ENCODE assay signal across 14 mouse cellular contexts in genomic region chr11:103404618-103405017, GRCm38 (mm10).
"Had no signal": no experiment of that assay in that cellular context is flagged by ENCODE, and none has a peak within 500 bp of the region (broad histone marks: within the 10 kb centered on the region; RNA-seq: fewer than 3 reads in every experiment).

No protein-coding gene starts in this region.

- H3K27ac ChIP-seq: layer of hippocampus, adult 2 months; limb, embryonic 13.5 days; midbrain, embryonic 10.5 days; neural tube, embryonic 15.5 days; stomach, embryonic 15.5 days had no signal

- H3K9ac ChIP-seq: limb, embryonic 13.5 days; neural tube, embryonic 15.5 days; stomach, embryonic 15.5 days had no signal

- H3K4me2 ChIP-seq: limb, embryonic 13.5 days; neural tube, embryonic 15.5 days; stomach, embryonic 15.5 days had no signal

- H3K27me3 ChIP-seq: limb, embryonic 13.5 days; neural tube, embryonic 15.5 days; stomach, embryonic 15.5 days had no signal

- H3K9me3 ChIP-seq: limb, embryonic 13.5 days; midbrain, embryonic 10.5 days; neural tube, embryonic 15.5 days; stomach, embryonic 15.5 days had no signal

- H3K4me3 ChIP-seq: layer of hippocampus, adult 2 months; limb, embryonic 13.5 days; midbrain, embryonic 10.5 days; myocyte; neural tube, embryonic 15.5 days; stomach, embryonic 15.5 days had no signal

- DNase-seq: kidney, adult 18-20 months; kidney, postnatal 10 days; kidney, postnatal 4 days; left cerebral cortex, postnatal 4 days; lung, adult 18-20 months; midbrain, embryonic 14.5 days; right cerebral cortex, postnatal 14 days; thymus, postnatal 36 days had no signal

- H3K4me1 ChIP-seq: limb, embryonic 13.5 days; midbrain, embryonic 10.5 days had no signal
